Mouse (Mus musculus): Measurements from ENCODE around the gene Cks2.

DNA sequence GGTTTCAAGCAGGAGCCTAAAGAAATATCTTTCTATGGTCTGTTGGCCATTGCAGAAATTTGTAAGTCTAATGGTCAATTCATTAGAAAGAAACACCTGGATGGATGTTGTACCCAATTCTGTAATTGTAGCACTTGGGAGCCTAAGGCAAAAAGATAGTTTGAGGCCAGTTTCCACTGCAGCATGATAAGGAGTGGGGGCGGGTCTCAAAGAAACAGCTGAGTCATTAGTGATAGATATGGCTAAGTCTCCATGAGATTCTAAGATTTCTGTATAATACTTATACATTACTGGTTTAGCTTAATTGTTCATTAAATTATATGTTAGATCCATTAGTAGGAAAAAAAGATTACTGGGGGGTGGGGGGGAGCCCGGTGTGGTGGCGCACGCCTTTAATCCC lies 3.2 kb downstream of the Cks2 start:
- no peak for TF ChIP-seq CTCF (IDR thresholded peaks at IDR 0.05; ENCODE audit: low read depth, low read length)
- TF ChIP-seq POLR2A (IDR thresholded peaks at IDR 0.05; ENCODE audit: borderline replicate concordance, low read depth, low read length) = no peak
